Mouse (Mus musculus) small intestine, adult 2 months (tissue): ENCODE data around the gene Ascc3. TPM values are rescaled to one million over a fixed set of nuclear protein-coding genes. Genes with fewer than 3 reads are reported as not detected.

ENCODE experiments used
- H3K27ac ChIP-seq: fragments of 200-500 bp; 2 replicates; pipeline ENCODE4 v1.5.1; 2012; ENCODE audit warnings: low read depth, low read length, control low read depth, inconsistent platforms; ENCODE audit not compliant: insufficient read depth
- H3K27me3 ChIP-seq: fragments of 200-500 bp; 2 replicates; pipeline ENCODE4 v1.6.1; 2012; ENCODE audit warnings: mild to moderate bottlenecking, moderate library complexity, low read length, inconsistent platforms; ENCODE audit not compliant: control insufficient read depth, insufficient read depth
- H3K36me3 ChIP-seq: fragments of 200-500 bp; 2 replicates; pipeline ENCODE4 v1.6.1; 2012; ENCODE audit warnings: mild to moderate bottlenecking, low read length, control low read depth, inconsistent platforms; ENCODE audit not compliant: control insufficient read depth, insufficient read depth
- H3K4me1 ChIP-seq: fragments of 200-500 bp; 2 replicates; pipeline ENCODE4 v1.6.1; 2012; ENCODE audit warnings: low read length, inconsistent platforms, mixed read lengths; ENCODE audit not compliant: control insufficient read depth, insufficient read depth, insufficient read length
- H3K4me3 ChIP-seq: fragments of 200-500 bp; 2 replicates; pipeline ENCODE4 v1.5.1; 2012; ENCODE audit warnings: low read depth, mild to moderate bottlenecking, control low read depth, inconsistent platforms, low read length, moderate library complexity
- CTCF ChIP-seq: fragments of 200-500 bp; IDR thresholded peaks from 2 replicates; pipeline ENCODE4 v1.5.1; 2012; ENCODE audit warnings: low read depth, mild to moderate bottlenecking, control low read depth, inconsistent platforms, low read length, moderate library complexity, mixed read lengths; ENCODE audit not compliant: insufficient replicate concordance, insufficient read length; ENCODE audit errors: extremely low read depth
- POLR2A ChIP-seq: fragments of 200-500 bp; IDR thresholded peaks from 2 replicates; pipeline ENCODE4 v1.6.1; 2012; ENCODE audit warnings: low read depth, mild to moderate bottlenecking, control low read depth, inconsistent platforms, low read length, moderate library complexity
- WGBS: fragments of 180-500 bp; shearing (Covaris S2); methylation state at CpG from one replicate; pipeline ENCODE4 v1.1.7; 2018; 5-methylcytosine and 5-hydroxymethylcytosine counted together
- polyA plus RNA-seq: library from polyadenylated mRNA; depleted of rRNA; stranded (reverse); fragments of >200 nt; gene quantifications from 2 replicates; pipeline ENCODE4 v1.2.3, GENCODE M21; 2012

Ascc3 gene
- polyA plus RNA-seq, 1 experiment: 14.9 TPM

GRCm38 (mm10) chr10:50893546-50893945 lies 301.1 kb downstream of the Ascc3 start:
- H3K36me3 ChIP-seq: no peaks in the 10 kb centered on the region
- H3K4me3 ChIP-seq: no peak overlapping the region
- no peak overlapping the region for H3K27ac ChIP-seq
- no peak for TF ChIP-seq POLR2A
- peaks cover 10% of the 10 kb centered on the region for H3K4me1 ChIP-seq
- 13% methylated on average over 10 of the region's 10 CpGs for WGBS
- H3K27me3 ChIP-seq: peaks cover 64% of the 10 kb centered on the region

DNA sequence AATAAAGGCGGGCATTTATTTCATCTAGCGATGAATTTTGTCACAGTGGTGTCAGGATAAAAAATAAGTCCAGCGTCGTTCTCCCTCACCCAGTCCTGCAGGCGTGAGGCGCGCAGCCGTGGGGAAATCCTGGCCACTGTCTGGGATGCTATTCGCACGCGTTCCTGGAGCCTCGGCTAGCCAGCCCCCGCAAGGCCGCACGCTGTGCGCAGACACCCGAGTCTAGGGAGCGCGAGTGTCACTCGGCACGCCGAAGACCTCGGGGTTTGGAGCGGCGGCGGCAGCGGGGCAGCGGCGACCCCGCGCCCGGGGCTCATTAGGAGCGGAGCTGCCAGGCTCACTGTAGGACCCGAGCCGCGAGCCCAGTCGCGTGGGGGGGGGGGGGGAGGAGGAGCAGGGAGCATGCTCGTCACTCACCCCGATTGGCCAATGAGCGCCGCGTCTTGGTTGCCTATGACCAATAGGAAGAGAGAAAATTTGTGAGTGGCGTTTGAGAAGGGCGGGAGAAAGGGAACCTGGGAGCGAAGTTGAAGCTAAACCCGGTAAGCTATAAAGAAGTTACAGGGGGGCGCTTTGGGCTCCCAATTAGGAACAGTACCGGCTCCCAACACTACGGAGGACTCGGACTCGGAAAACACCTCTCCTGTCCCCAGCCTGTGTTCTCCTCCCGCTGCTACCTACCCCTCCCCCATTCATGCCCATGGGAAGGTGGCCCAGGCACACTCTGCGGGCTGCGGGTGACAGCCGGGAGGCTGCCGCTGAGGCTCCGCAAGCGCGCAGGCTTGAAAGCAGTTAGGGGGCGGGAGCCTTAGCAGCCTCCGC lies 301.9 kb downstream of the Ascc3 start, which contains the start of gene Sim1:
Gene Sim1, plus strand, starts transcription at position 585 of the 822 bp plus-strand sequence.
- H3K27ac ChIP-seq: no peak within 1 kb of the TSS
- peak within 1 kb of the TSS; percentile 46 for H3K4me3 ChIP-seq
- TF ChIP-seq CTCF (no peak), POLR2A (no peak)
- peaks cover 65% of the 10 kb centered on the region for H3K27me3 ChIP-seq
- WGBS: 2% methylated on average over 61 of the region's 62 CpGs
- H3K4me1 ChIP-seq: peaks cover 10% of the 10 kb centered on the region
- no peaks in the 10 kb centered on the region for H3K36me3 ChIP-seq

- H3K27me3 ChIP-seq: peaks cover 65% of the 10 kb centered on the region
- TF ChIP-seq CTCF (no peak), POLR2A (no peak)
- H3K36me3 ChIP-seq: no peaks in the 10 kb centered on the region
- WGBS: 3% methylated on average over 44 of the region's 44 CpGs
- H3K4me1 ChIP-seq: peaks cover 10% of the 10 kb centered on the region
- peak overlapping the region; percentile 46 for H3K4me3 ChIP-seq
- no peak overlapping the region for H3K27ac ChIP-seq
Observed at GRCm38 (mm10) chr10:50895091-50895790, 302.8 kb downstream of the Ascc3 start.

DNA sequence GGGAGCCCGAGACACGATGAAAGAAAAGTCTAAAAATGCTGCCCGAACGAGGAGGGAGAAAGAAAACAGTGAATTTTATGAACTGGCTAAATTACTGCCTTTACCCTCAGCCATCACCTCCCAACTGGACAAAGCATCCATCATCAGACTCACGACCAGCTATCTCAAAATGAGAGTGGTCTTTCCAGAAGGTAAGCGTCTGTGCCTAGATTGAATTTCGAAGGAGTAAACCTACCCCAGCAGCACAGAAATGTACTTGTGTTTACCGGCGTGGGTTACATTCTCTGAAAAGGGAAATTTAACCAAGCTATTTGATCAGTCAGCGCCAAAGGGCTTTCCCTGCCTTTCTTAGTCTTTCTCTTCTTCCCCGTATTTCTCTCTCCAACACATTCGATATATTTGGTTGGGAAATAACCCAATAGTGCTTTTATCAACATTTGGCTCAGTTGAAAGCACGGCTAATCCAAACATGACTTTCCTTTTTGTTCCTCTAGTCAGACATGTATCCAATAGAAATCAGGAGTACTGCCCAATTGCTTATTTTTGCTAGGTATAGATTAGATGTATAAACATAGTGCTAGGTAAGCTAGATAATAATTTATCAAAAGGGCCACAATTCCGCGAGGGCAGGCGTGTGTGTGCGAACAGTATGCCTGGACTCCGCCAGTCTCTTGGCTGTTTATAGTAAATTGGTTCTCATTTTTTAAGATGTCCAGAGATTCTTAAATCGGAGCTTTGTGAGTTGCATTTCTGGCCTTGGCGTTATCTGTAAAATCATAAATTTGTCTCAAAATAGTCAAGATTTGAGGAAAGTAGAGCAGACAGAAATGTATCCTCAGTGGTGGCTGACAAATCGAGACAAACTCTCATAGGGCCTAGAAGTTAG lies 303.7 kb downstream of the Ascc3 start:
- peaks cover 10% of the 10 kb centered on the region for H3K4me1 ChIP-seq
- no peak overlapping the region for H3K4me3 ChIP-seq
- no peak for TF ChIP-seq CTCF
- no peak for TF ChIP-seq POLR2A
- H3K27ac ChIP-seq: no peak overlapping the region
- peaks cover 70% of the 10 kb centered on the region for H3K27me3 ChIP-seq
- H3K36me3 ChIP-seq: no peaks in the 10 kb centered on the region
- WGBS: 12% methylated on average over 21 of the region's 21 CpGs

GRCm38 (mm10) chr10:50896767-50897390 lies 304.4 kb downstream of the Ascc3 start:
- TF ChIP-seq CTCF (no peak), POLR2A (no peak)
- H3K27me3 ChIP-seq: peaks cover 74% of the 10 kb centered on the region
- no peak overlapping the region for H3K4me3 ChIP-seq
- 22% methylated on average over 3 of the region's 3 CpGs for WGBS
- H3K4me1 ChIP-seq: peaks cover 10% of the 10 kb centered on the region
- no peaks in the 10 kb centered on the region for H3K36me3 ChIP-seq
- no peak overlapping the region for H3K27ac ChIP-seq

GRCm38 (mm10) chr10:50897530-50898471 lies 305.3 kb downstream of the Ascc3 start:
- Histone ChIP-seq H3K27ac (no peak overlapping the region), H3K36me3 (no peaks in the 10 kb centered on the region), H3K4me1 (peaks cover 10% of the 10 kb centered on the region), H3K27me3 (peaks cover 71% of the 10 kb centered on the region), H3K4me3 (no peak overlapping the region)
- WGBS: 8% methylated on average over 32 of the region's 32 CpGs
- TF ChIP-seq CTCF (no peak), POLR2A (no peak)
